Mouse (Mus musculus) liver, embryonic 12.5 days (tissue): ENCODE results near the gene Slc6a12. TPM values are rescaled to one million over a fixed set of nuclear protein-coding genes. Genes with fewer than 3 reads are reported as not detected.
"Not testable (repeated sequence)": the region's sequence is repeated elsewhere in the genome, so short reads cannot be mapped to it uniquely, and the experiment has no call there.

Experiments
- ATAC-seq: fragments of 200-750 bp; cut with Nextera tagmentation; 2 replicates; pipeline ENCODE4 v1.8.0; 2017; ENCODE audit warnings: moderate number of reproducible peaks, mild to moderate bottlenecking, moderate library complexity
- H3K27ac ChIP-seq: fragments of 300-500 bp; sonication (generic); 2 replicates; pipeline ENCODE4 v1.5.1; 2016; ENCODE audit warnings: mild to moderate bottlenecking
- H3K27me3 ChIP-seq: fragments of 300-500 bp; sonication (generic); replicated peaks from 2 replicates; pipeline ENCODE4 v1.6.1; 2016; ENCODE audit warnings: mild to moderate bottlenecking, moderate library complexity
- H3K36me3 ChIP-seq: fragments of 300-500 bp; sonication (generic); 2 replicates; pipeline ENCODE4 v1.6.1; 2016; ENCODE audit warnings: mild to moderate bottlenecking, moderate library complexity
- H3K4me1 ChIP-seq: fragments of 300-500 bp; sonication (generic); 2 replicates; pipeline ENCODE4 v1.6.1; 2016
- H3K4me2 ChIP-seq: fragments of 300-500 bp; sonication (generic); 2 replicates; pipeline ENCODE4 v1.6.1; 2016; ENCODE audit warnings: mild to moderate bottlenecking, moderate library complexity
- H3K4me3 ChIP-seq: fragments of 300-500 bp; sonication (generic); 2 replicates; pipeline ENCODE4 v1.5.1; 2016; ENCODE audit warnings: mild to moderate bottlenecking, moderate library complexity
- H3K9ac ChIP-seq: fragments of 300-500 bp; sonication (generic); 2 replicates; pipeline ENCODE4 v1.6.1; 2016; ENCODE audit warnings: mild to moderate bottlenecking, moderate library complexity
- H3K9me3 ChIP-seq: fragments of 300-500 bp; sonication (generic); replicated peaks from 2 replicates; pipeline ENCODE4 v1.6.1; 2016; ENCODE audit warnings: mild to moderate bottlenecking, moderate library complexity
- WGBS: fragments of 180-500 bp; shearing (Covaris S2); methylation state at CpG from one replicate; pipeline ENCODE4 v1.1.7; 2016; ENCODE audit not compliant: insufficient replicate concordance; 5-methylcytosine and 5-hydroxymethylcytosine counted together
- polyA plus RNA-seq: library from polyadenylated mRNA; unstranded; fragments of >200 nt; fragmentation: Nextera tagmentation; extraction: Ambion mirVana; gene quantifications from 2 replicates; pipeline ENCODE4 v1.2.1, GENCODE M21; 2016

Gene Slc6a12
- polyA plus RNA-seq, 1 experiment from 2014 or later, result 0.94 TPM

DNA sequence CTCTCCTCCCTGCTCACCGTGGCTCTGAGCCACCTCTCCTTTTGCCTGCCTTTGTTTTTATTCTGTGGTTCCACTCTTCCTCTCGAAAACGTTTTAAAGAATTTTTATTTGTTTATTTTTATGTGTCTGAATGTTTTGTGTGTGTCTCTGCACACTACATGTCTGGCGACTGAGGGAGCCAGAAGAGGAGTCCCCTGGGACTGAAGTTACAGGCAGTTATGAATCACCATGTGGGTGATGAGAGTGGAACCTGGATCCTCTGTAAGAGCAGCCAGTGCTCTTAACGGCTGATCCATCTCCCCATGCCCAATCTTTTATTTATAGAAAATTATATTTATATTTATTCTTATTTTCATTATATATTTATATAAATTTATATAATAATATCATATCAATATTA, 1.5 kb downstream of the Slc6a12 start:
- 54% methylated on average over 5 of the region's 5 CpGs for WGBS
- Histone ChIP-seq H3K36me3 (no peaks in the 10 kb centered on the region), H3K4me1 (peaks cover 3% of the 10 kb centered on the region; the same call in 1 of the 2 replicates), H3K27me3 (peaks cover 21% of the 10 kb centered on the region), H3K27ac (no peak overlapping the region), H3K4me2 (no peak overlapping the region), H3K9me3 (no peaks in the 10 kb centered on the region), H3K4me3 (no peak overlapping the region), H3K9ac (no peak overlapping the region)
- no peak for ATAC-seq

DNA sequence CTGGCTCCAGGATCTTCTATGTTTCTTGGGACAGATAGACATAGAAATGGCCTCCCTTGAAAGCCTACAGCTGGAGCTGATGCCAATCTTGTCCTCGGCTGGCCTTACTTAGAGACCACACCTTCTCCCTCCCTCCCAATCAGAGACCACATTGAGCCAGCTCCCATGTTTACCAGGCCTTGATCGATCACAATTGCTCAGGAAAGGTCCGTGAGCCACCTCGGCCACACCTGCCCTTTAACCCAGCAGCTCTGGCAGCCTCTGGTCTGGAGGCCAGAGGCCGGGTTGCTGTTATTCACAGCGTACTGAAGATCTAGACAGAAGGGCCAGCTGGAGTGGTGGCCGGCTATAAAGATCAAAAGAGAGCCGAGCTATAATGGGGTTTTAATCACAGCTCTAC, 3.6 kb downstream of the Slc6a12 start:
- no peak overlapping the region for H3K9ac ChIP-seq
- no peak overlapping the region for H3K4me3 ChIP-seq
- H3K27me3 ChIP-seq, result peaks cover 16% of the 10 kb centered on the region
- peaks cover 3% of the 10 kb centered on the region; the same call in 1 of the 2 replicates for H3K4me1 ChIP-seq
- 56% methylated on average over 8 of the region's 8 CpGs for WGBS
- H3K4me2 ChIP-seq, result no peak overlapping the region
- ATAC-seq, result peak; percentile 67
- H3K27ac ChIP-seq, result no peak overlapping the region; the same call in 1 of the 2 replicates
- H3K9me3 ChIP-seq, result no peaks in the 10 kb centered on the region
- no peaks in the 10 kb centered on the region for H3K36me3 ChIP-seq

DNA sequence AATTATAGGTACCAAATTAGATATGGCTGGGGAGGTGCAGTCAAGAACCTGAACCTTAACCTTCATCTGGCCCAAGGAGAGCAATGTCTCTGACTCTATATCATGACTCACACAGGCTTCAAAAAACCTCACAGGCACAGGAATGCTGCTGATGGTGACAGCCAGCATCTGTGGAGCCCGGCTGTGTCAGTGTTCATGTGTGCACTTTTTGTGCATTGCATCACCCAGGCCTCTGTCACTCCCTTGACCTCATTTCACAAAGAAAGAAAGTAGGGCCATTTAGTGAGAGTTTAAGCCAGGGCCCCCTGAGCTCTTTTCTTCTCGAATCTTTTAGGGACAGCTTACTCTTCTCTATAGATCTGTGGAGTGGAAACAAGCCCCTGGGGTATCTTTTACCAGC, 9.4 kb downstream of the Slc6a12 start:
- H3K4me3 ChIP-seq, result no peak overlapping the region
- H3K4me2 ChIP-seq, result no peak overlapping the region
- H3K36me3 ChIP-seq, result no peaks in the 10 kb centered on the region
- no peaks in the 10 kb centered on the region for H3K27me3 ChIP-seq
- H3K9me3 ChIP-seq, result no peaks in the 10 kb centered on the region
- H3K27ac ChIP-seq, result no peak overlapping the region
- H3K4me1 ChIP-seq, result no peaks in the 10 kb centered on the region
- H3K9ac ChIP-seq, result no peak overlapping the region
- WGBS, result 43% methylated on average over 2 of the region's 2 CpGs
- ATAC-seq, result no peak

- Histone ChIP-seq H3K36me3 (no peaks in the 10 kb centered on the region), H3K4me1 (no peaks in the 10 kb centered on the region), H3K27ac (no peak overlapping the region), H3K4me2 (no peak overlapping the region), H3K9ac (no peak overlapping the region), H3K9me3 (no peaks in the 10 kb centered on the region), H3K4me3 (no peak overlapping the region), H3K27me3 (no peaks in the 10 kb centered on the region)
- WGBS, result 67% methylated on average over 1 of the region's 1 CpGs
- no peak for ATAC-seq
These were observed 13.2 kb downstream of the Slc6a12 start for GRCm38 (mm10) chr6:121356041-121356440.

- Histone ChIP-seq H3K4me1 (no peaks in the 10 kb centered on the region), H3K9ac (no peak overlapping the region), H3K27ac (no peak overlapping the region), H3K9me3 (no peaks in the 10 kb centered on the region), H3K27me3 (0 out of 2 replicates have a peak, but pooled peaks cover 5% of the 10 kb centered on the region), H3K4me3 (no peak overlapping the region), H3K4me2 (no peak overlapping the region), H3K36me3 (no peaks in the 10 kb centered on the region)
- ATAC-seq, result no peak
- WGBS, result 75% methylated on average over 6 of the region's 6 CpGs
These were observed 14.4 kb downstream of the Slc6a12 start for GRCm38 (mm10) chr6:121357232-121357631.

GRCm38 (mm10) chr6:121363061-121363460, 20.2 kb downstream of the Slc6a12 start:
- H3K9ac ChIP-seq, result no peak overlapping the region
- no peaks in the 10 kb centered on the region for H3K9me3 ChIP-seq
- no peak for ATAC-seq
- H3K4me1 ChIP-seq, result no peaks in the 10 kb centered on the region
- H3K27me3 ChIP-seq, result 0 out of 2 replicates have a peak, but pooled peaks cover 5% of the 10 kb centered on the region
- no peak overlapping the region for H3K4me3 ChIP-seq
- no peak overlapping the region for H3K4me2 ChIP-seq
- WGBS, result 63% methylated on average over 6 of the region's 6 CpGs
- no peaks in the 10 kb centered on the region for H3K36me3 ChIP-seq
- no peak overlapping the region for H3K27ac ChIP-seq

GRCm38 (mm10) chr6:121363956-121364355, 21.1 kb downstream of the Slc6a12 start:
- Histone ChIP-seq H3K4me3 (no peak overlapping the region), H3K9me3 (no peaks in the 10 kb centered on the region), H3K27me3 (0 out of 2 replicates have a peak, but pooled peaks cover 5% of the 10 kb centered on the region), H3K36me3 (no peaks in the 10 kb centered on the region), H3K9ac (no peak overlapping the region), H3K4me1 (no peaks in the 10 kb centered on the region), H3K27ac (no peak overlapping the region), H3K4me2 (no peak overlapping the region)
- no peak for ATAC-seq
- 60% methylated on average over 4 of the region's 4 CpGs for WGBS

DNA sequence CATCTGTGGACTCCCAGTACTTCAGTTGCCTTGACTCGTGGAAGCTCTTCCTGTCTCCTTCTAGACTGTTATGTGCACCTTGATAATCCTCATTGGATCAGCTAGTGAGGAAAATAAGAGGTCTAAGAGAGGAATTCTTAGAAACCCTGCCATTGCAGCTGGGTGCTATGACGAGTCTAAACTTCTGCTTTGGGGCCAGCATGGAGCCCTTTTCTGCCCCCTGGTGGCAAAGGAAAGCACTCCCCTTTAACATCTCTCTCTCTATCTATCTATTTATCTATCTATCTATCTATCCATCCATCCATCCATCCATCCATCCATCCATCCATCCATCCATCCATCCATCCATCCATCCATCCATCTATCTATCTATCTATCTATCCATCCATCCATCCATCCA, 23.7 kb downstream of the Slc6a12 start:
- 6% methylated on average over 2 of the region's 2 CpGs for WGBS
- not testable (repeated sequence) for H3K36me3 ChIP-seq, H3K4me1 ChIP-seq, H3K9me3 ChIP-seq, H3K27me3 ChIP-seq, H3K4me2 ChIP-seq, H3K4me3 ChIP-seq, H3K27ac ChIP-seq, H3K9ac ChIP-seq, ATAC-seq

GRCm38 (mm10) chr6:121367099-121367498, 24.2 kb downstream of the Slc6a12 start:
- no peak for ATAC-seq
- Histone ChIP-seq H3K9me3 (no peaks in the 10 kb centered on the region), H3K9ac (no peak overlapping the region), H3K4me2 (no peak overlapping the region), H3K4me3 (no peak overlapping the region), H3K27ac (no peak overlapping the region), H3K27me3 (no peaks in the 10 kb centered on the region), H3K36me3 (no peaks in the 10 kb centered on the region), H3K4me1 (no peaks in the 10 kb centered on the region)
- 52% methylated on average over 3 of the region's 3 CpGs for WGBS

DNA sequence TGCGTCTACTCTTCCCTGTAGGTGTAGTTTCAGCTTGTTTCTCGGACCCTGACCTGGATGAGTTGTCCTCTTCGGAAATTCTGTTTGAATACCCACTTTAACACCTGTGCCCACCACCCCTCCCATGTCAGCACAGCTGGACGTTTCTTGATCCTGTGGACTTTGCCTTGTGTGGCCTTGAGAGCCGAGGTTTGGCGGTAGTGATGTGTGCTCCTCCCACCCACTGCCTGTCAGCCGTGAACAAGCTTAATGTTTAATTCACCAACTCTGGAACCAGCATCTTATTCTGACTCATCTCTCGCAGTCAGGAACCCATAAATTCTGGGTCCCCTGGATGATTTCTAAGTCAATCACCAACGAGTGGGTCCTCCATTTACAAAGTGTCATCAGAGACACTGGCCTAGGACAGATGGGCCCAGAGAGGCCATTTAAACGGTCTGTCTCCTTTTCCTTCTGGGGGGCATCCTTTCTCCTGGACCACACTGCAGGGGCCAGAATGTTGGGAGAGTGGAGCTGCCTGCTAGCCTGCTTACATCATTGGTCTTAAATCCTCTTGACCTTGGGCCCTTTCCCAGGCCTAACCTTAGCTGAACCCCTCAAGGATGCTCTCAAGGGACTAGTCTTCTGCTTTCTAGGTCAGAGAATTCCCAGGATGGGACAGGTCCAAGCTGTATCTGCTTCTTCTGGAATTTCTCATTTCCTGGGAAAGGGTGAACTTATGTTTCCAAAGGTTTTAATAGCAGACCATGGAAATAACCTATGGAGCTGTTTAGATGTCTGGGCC, 28.5 kb downstream of the Slc6a12 start:
- H3K27ac ChIP-seq, result no peak overlapping the region
- no peaks in the 10 kb centered on the region for H3K4me1 ChIP-seq
- 52% methylated on average over 10 of the region's 10 CpGs for WGBS
- H3K4me3 ChIP-seq, result no peak overlapping the region
- peaks cover 7% of the 10 kb centered on the region; the same call in 1 of the 2 replicates for H3K27me3 ChIP-seq
- H3K36me3 ChIP-seq, result no peaks in the 10 kb centered on the region
- H3K4me2 ChIP-seq, result no peak overlapping the region
- no peak overlapping the region for H3K9ac ChIP-seq
- no peak for ATAC-seq
- H3K9me3 ChIP-seq, result no peaks in the 10 kb centered on the region

GRCm38 (mm10) chr6:121376159-121376558, 33.3 kb downstream of the Slc6a12 start:
- Histone ChIP-seq H3K4me3 (no peak overlapping the region), H3K4me1 (no peaks in the 10 kb centered on the region), H3K36me3 (no peaks in the 10 kb centered on the region), H3K9me3 (no peaks in the 10 kb centered on the region), H3K27me3 (peaks cover 16% of the 10 kb centered on the region; the same call in 1 of the 2 replicates), H3K27ac (no peak overlapping the region), H3K9ac (no peak overlapping the region), H3K4me2 (no peak overlapping the region)
- WGBS, result 53% methylated on average over 12 of the region's 12 CpGs
- no peak; the same call in 1 of the 2 replicates for ATAC-seq

DNA sequence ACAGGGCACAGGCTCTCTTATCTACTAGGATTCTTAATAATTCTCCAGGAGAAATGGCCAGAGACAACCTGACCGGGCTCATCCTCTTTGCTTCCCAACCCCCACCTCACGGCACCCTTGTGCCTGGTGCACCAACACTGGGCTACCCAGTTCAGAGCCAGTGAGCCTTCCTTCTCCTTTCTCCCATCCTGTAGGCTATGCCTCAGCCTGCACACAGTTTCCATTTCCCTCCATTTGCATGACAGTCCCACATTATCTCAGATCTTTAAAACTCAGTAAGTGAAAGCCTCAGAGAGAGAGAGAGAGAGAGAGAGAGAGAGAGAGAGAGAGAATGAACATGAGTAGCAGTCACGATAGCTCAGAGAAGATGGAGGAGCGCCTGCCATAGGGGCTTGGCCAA, 35.4 kb downstream of the Slc6a12 start:
- ATAC-seq, result no peak
- Histone ChIP-seq H3K9ac (no peak overlapping the region), H3K27me3 (peaks cover 16% of the 10 kb centered on the region; the same call in 1 of the 2 replicates), H3K27ac (no peak overlapping the region), H3K9me3 (no peaks in the 10 kb centered on the region), H3K4me3 (no peak overlapping the region), H3K36me3 (no peaks in the 10 kb centered on the region), H3K4me1 (no peaks in the 10 kb centered on the region), H3K4me2 (no peak overlapping the region)
- 53% methylated on average over 4 of the region's 4 CpGs for WGBS
